Mouse (Mus musculus) testis, adult 2 months (tissue): ENCODE data around the gene Por.

Experiments used
- CTCF ChIP-seq: fragments of 200-500 bp; IDR thresholded peaks from 2 replicates; pipeline ENCODE4 v1.5.1; 2012; ENCODE audit warnings: low read depth, mild to moderate bottlenecking, inconsistent platforms, low read length, moderate library complexity; ENCODE audit not compliant: control insufficient read depth, insufficient read depth, insufficient replicate concordance
- POLR2A ChIP-seq: fragments of 200-500 bp; IDR thresholded peaks from 2 replicates; pipeline ENCODE4 v1.6.1; 2012; ENCODE audit warnings: low read depth, mild to moderate bottlenecking, inconsistent platforms, low read length, moderate library complexity; ENCODE audit not compliant: control insufficient read depth

GRCm38 (mm10) chr5:135668071-135668470 lies 1.8 kb upstream of the Por start:
- no peak for TF ChIP-seq POLR2A
- no peak for TF ChIP-seq CTCF
